Mouse (Mus musculus): ENCODE results near the gene Lysmd1.

GRCm38 (mm10) chr3:95124972-95125371 is 8.9 kb upstream of the Lysmd1 start:
- TF ChIP-seq GATA1 (IDR thresholded peaks at IDR 0.05; ENCODE audit: borderline replicate concordance, low read length) (no peak), FLI1 (IDR thresholded peaks at IDR 0.05; ENCODE audit: low read length) (no peak)

Measured in megakaryocyte, embryonic 14.5 days (primary cell).